Mouse (Mus musculus) myocyte (in vitro differentiated cells): ENCODE data around the gene Trpm3.

ENCODE experiments used
- MAX ChIP-seq: IDR thresholded peaks from one replicate; pipeline ENCODE4 v1.6.1; 2011; ENCODE audit warnings: low read depth, mild to moderate bottlenecking, control low read depth
- MYOD1 ChIP-seq, 3 experiments: IDR thresholded peaks; one replicate each; pipeline ENCODE4 v1.6.1; 2011; ENCODE audit warnings: control low read depth in 2 of 3, low read depth in 2 of 3, mild to moderate bottlenecking in 2 of 3, moderate library complexity in 1 of 3; ENCODE audit not compliant: insufficient read length in 2 of 3, control insufficient read depth in 1 of 3
- POLR2A ChIP-seq: IDR thresholded peaks from one replicate; pipeline ENCODE4 v1.6.1; 2011; ENCODE audit warnings: low read depth, mild to moderate bottlenecking, control low read depth, moderate library complexity; ENCODE audit not compliant: insufficient read length
- TCF3 ChIP-seq: IDR thresholded peaks from one replicate; pipeline ENCODE4 v1.6.1; 2011; ENCODE audit warnings: low read depth, control low read depth; ENCODE audit not compliant: insufficient read length

GRCm38 (mm10) chr19:22104848-22105484 lies 33.9 kb upstream of the Trpm3 start:
- TF ChIP-seq POLR2A, result no peak
- no peak for TF ChIP-seq MAX
- TF ChIP-seq TCF3, result no peak
- TF ChIP-seq MYOD1 (IDR thresholded peaks at IDR 0.05; ENCODE audit: control insufficient read depth in 1 of 3, insufficient read length in 2 of 3, low read depth in 2 of 3), result no peak
